Mouse (Mus musculus): ENCODE measurements around the gene Cks2. TPM values are rescaled to one million over a fixed set of nuclear protein-coding genes. Genes with fewer than 3 reads are reported as not detected.

Cks2 gene
- 95.1 TPM for polyA plus RNA-seq (2012; fragmentation: generic; extraction: Trizol)

GRCm38 (mm10) chr13:51644829-51645789, at the start of gene Cks2:
TSS of gene Cks2 (plus strand) at chr13:51645232.
- Histone ChIP-seq H3K79me2 (ENCODE audit: control insufficient read depth, insufficient read depth) (peaks cover 50% of the 10 kb centered on the region), H3K36me3 (ENCODE audit: control insufficient read depth, insufficient read depth) (no peaks in the 10 kb centered on the region), H3K27me3 (ENCODE audit: control insufficient read depth, insufficient read depth, insufficient read length) (no peaks in the 10 kb centered on the region), H3K4me3 (peak within 1 kb of the TSS; percentile 98), H3ac (ENCODE audit: control insufficient read depth, insufficient read length) (peak within 1 kb of the TSS; percentile 28), H3K4me2 (ENCODE audit: low read depth) (peak within 1 kb of the TSS; percentile 89)
- TF ChIP-seq TCF3 (IDR thresholded peaks at IDR 0.05; ENCODE audit: insufficient read length, low read depth) (no peak), MYOD1 (IDR thresholded peaks at IDR 0.05; ENCODE audit: control insufficient read depth in 1 of 3, insufficient read length in 2 of 3, low read depth in 2 of 3) (peak in 2 of 3 experiments; percentile 11 to 49), E2F4 (IDR thresholded peaks at IDR 0.05; ENCODE audit: insufficient read depth) (peak; percentile 87), MYOG (IDR thresholded peaks at IDR 0.05; ENCODE audit: control insufficient read depth in 1 of 3, insufficient read depth in 1 of 3, insufficient read length in 2 of 3, low read depth in 2 of 3) (peak in 2 of 3 experiments; percentile 11 to 12), TCF12 (IDR thresholded peaks at IDR 0.05; ENCODE audit: insufficient read depth, poor library complexity, severe bottlenecking) (no peak), POLR2A (IDR thresholded peaks at IDR 0.05; ENCODE audit: insufficient read length, low read depth) (peak; percentile 72), POLR2AphosphoS2 (IDR thresholded peaks at IDR 0.05; ENCODE audit: insufficient read length, low read depth) (peak; percentile 72), USF1 (IDR thresholded peaks at IDR 0.05; ENCODE audit: low read depth) (no peak), MAX (IDR thresholded peaks at IDR 0.05; ENCODE audit: low read depth) (no peak), REST (IDR thresholded peaks at IDR 0.05; ENCODE audit: insufficient read depth, insufficient read length) (peak; percentile 27), CEBPB (IDR thresholded peaks at IDR 0.05; ENCODE audit: insufficient read depth, poor library complexity, severe bottlenecking) (no peak), SRF (IDR thresholded peaks at IDR 0.05; ENCODE audit: control insufficient read depth, insufficient read length, low read depth) (no peak)

DNA sequence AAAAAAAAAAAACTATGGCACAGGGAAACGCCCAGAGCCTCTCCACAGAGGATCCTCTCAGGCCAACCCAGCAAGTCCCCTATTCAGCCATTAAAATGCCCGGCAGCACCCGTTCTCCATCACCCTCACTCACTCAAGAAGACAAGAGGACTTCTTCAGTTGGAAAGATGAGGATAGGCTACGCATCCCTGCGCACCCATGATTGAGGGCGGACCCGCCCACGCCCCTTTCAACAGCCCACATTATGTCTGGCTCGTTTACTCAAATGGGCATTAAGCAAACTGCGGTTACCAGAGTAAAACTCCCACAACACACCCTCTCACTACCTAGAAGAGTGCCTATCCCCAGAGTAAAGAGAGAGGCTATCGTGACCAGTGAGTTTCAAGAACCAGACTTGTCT, 49.6 kb upstream of the Cks2 start:
- no peak overlapping the region for H3K4me2 ChIP-seq (ENCODE audit: low read depth)
- H3K4me3 ChIP-seq = no peak overlapping the region
- H3K79me2 ChIP-seq (ENCODE audit: control insufficient read depth, insufficient read depth) = no peaks in the 10 kb centered on the region

DNA sequence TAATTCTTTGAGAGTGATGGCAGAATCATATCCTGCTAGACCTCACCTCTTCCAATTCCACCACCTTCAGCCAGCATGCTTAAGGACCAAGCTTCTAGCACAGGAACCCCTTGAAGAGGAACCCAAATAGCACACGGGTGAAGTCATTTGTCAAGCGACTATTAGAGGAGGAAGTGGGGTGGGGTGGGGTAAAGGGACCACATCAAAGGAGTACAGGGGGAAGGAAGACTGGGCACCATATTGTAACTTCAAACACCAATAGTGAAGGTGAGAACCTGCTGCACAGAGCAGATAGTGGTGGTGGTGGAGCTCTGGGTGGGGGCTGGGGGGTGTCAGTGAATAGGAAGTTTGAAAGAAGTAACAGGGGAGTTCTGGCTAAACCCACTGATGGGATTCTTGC, 47.0 kb upstream of the Cks2 start:
- H3K4me2 ChIP-seq (ENCODE audit: low read depth) = no peak overlapping the region
- no peaks in the 10 kb centered on the region for H3K36me3 ChIP-seq (ENCODE audit: control insufficient read depth, insufficient read depth)
- peaks cover 5% of the 10 kb centered on the region for H3K27me3 ChIP-seq (ENCODE audit: control insufficient read depth, insufficient read depth, insufficient read length)
- no peak overlapping the region for H3ac ChIP-seq (ENCODE audit: control insufficient read depth, insufficient read length)
- TF ChIP-seq POLR2A (IDR thresholded peaks at IDR 0.05; ENCODE audit: insufficient read length, low read depth) = no peak
- no peak for TF ChIP-seq SRF (IDR thresholded peaks at IDR 0.05; ENCODE audit: control insufficient read depth, insufficient read length, low read depth)
- TF ChIP-seq MYOG (IDR thresholded peaks at IDR 0.05; ENCODE audit: control insufficient read depth in 1 of 3, insufficient read depth in 1 of 3, insufficient read length in 2 of 3, low read depth in 2 of 3) = no peak
- no peak for TF ChIP-seq TCF3 (IDR thresholded peaks at IDR 0.05; ENCODE audit: insufficient read length, low read depth)
- TF ChIP-seq POLR2AphosphoS2 (IDR thresholded peaks at IDR 0.05; ENCODE audit: insufficient read length, low read depth) = no peak
- TF ChIP-seq E2F4 (IDR thresholded peaks at IDR 0.05; ENCODE audit: insufficient read depth) = no peak
- no peak for TF ChIP-seq USF1 (IDR thresholded peaks at IDR 0.05; ENCODE audit: low read depth)
- TF ChIP-seq TCF12 (IDR thresholded peaks at IDR 0.05; ENCODE audit: insufficient read depth, poor library complexity, severe bottlenecking) = no peak
- TF ChIP-seq MYOD1 (IDR thresholded peaks at IDR 0.05; ENCODE audit: control insufficient read depth in 1 of 3, insufficient read length in 2 of 3, low read depth in 2 of 3) = no peak
- TF ChIP-seq REST (IDR thresholded peaks at IDR 0.05; ENCODE audit: insufficient read depth, insufficient read length) = no peak
- TF ChIP-seq MAX (IDR thresholded peaks at IDR 0.05; ENCODE audit: low read depth) = no peak
- TF ChIP-seq CEBPB (IDR thresholded peaks at IDR 0.05; ENCODE audit: insufficient read depth, poor library complexity, severe bottlenecking) = no peak
- H3K79me2 ChIP-seq (ENCODE audit: control insufficient read depth, insufficient read depth) = no peaks in the 10 kb centered on the region
- H3K4me3 ChIP-seq = no peak overlapping the region

More for the DNA sequence above, 49.6 kb upstream of the Cks2 start:
- Histone ChIP-seq H3K36me3 (ENCODE audit: control insufficient read depth, insufficient read depth) (no peaks in the 10 kb centered on the region), H3K27me3 (ENCODE audit: control insufficient read depth, insufficient read depth, insufficient read length) (peaks cover 5% of the 10 kb centered on the region), H3ac (ENCODE audit: control insufficient read depth, insufficient read length) (no peak overlapping the region)
- TF ChIP-seq MYOD1 (IDR thresholded peaks at IDR 0.05; ENCODE audit: control insufficient read depth in 1 of 3, insufficient read length in 2 of 3, low read depth in 2 of 3) (no peak), REST (IDR thresholded peaks at IDR 0.05; ENCODE audit: insufficient read depth, insufficient read length) (no peak), CEBPB (IDR thresholded peaks at IDR 0.05; ENCODE audit: insufficient read depth, poor library complexity, severe bottlenecking) (no peak), TCF3 (IDR thresholded peaks at IDR 0.05; ENCODE audit: insufficient read length, low read depth) (no peak), USF1 (IDR thresholded peaks at IDR 0.05; ENCODE audit: low read depth) (no peak), MYOG (IDR thresholded peaks at IDR 0.05; ENCODE audit: control insufficient read depth in 1 of 3, insufficient read depth in 1 of 3, insufficient read length in 2 of 3, low read depth in 2 of 3) (no peak), POLR2AphosphoS2 (IDR thresholded peaks at IDR 0.05; ENCODE audit: insufficient read length, low read depth) (no peak), SRF (IDR thresholded peaks at IDR 0.05; ENCODE audit: control insufficient read depth, insufficient read length, low read depth) (no peak)

GRCm38 (mm10) chr13:51600169-51600568, 44.9 kb upstream of the Cks2 start:
- TF ChIP-seq TCF12 (IDR thresholded peaks at IDR 0.05; ENCODE audit: insufficient read depth, poor library complexity, severe bottlenecking) (no peak), TCF3 (IDR thresholded peaks at IDR 0.05; ENCODE audit: insufficient read length, low read depth) (no peak), MYOD1 (IDR thresholded peaks at IDR 0.05; ENCODE audit: control insufficient read depth in 1 of 3, insufficient read length in 2 of 3, low read depth in 2 of 3) (no peak), POLR2AphosphoS2 (IDR thresholded peaks at IDR 0.05; ENCODE audit: insufficient read length, low read depth) (no peak), SRF (IDR thresholded peaks at IDR 0.05; ENCODE audit: control insufficient read depth, insufficient read length, low read depth) (no peak), USF1 (IDR thresholded peaks at IDR 0.05; ENCODE audit: low read depth) (no peak), MAX (IDR thresholded peaks at IDR 0.05; ENCODE audit: low read depth) (no peak), MYOG (IDR thresholded peaks at IDR 0.05; ENCODE audit: control insufficient read depth in 1 of 3, insufficient read depth in 1 of 3, insufficient read length in 2 of 3, low read depth in 2 of 3) (no peak), POLR2A (IDR thresholded peaks at IDR 0.05; ENCODE audit: insufficient read length, low read depth) (no peak), E2F4 (IDR thresholded peaks at IDR 0.05; ENCODE audit: insufficient read depth) (no peak), CEBPB (IDR thresholded peaks at IDR 0.05; ENCODE audit: insufficient read depth, poor library complexity, severe bottlenecking) (no peak), REST (IDR thresholded peaks at IDR 0.05; ENCODE audit: insufficient read depth, insufficient read length) (no peak)
- Histone ChIP-seq H3K4me2 (ENCODE audit: low read depth) (no peak overlapping the region), H3ac (ENCODE audit: control insufficient read depth, insufficient read length) (no peak overlapping the region), H3K79me2 (ENCODE audit: control insufficient read depth, insufficient read depth) (no peaks in the 10 kb centered on the region), H3K36me3 (ENCODE audit: control insufficient read depth, insufficient read depth) (no peaks in the 10 kb centered on the region), H3K4me3 (no peak overlapping the region), H3K27me3 (ENCODE audit: control insufficient read depth, insufficient read depth, insufficient read length) (no peaks in the 10 kb centered on the region)

Measured in myocyte (in vitro differentiated cells).